Mouse (Mus musculus): ENCODE data around the gene Zfp61. TPM values are rescaled to one million over a fixed set of nuclear protein-coding genes. Genes with fewer than 3 reads are reported as not detected.

Zfp61 gene
- total RNA-seq, 1 experiment from 2014 or later = 6.5 TPM

GRCm38 (mm10) chr7:24260000-24260312 lies 41.1 kb downstream of the Zfp61 start:
- DNase-seq = no peak

DNA sequence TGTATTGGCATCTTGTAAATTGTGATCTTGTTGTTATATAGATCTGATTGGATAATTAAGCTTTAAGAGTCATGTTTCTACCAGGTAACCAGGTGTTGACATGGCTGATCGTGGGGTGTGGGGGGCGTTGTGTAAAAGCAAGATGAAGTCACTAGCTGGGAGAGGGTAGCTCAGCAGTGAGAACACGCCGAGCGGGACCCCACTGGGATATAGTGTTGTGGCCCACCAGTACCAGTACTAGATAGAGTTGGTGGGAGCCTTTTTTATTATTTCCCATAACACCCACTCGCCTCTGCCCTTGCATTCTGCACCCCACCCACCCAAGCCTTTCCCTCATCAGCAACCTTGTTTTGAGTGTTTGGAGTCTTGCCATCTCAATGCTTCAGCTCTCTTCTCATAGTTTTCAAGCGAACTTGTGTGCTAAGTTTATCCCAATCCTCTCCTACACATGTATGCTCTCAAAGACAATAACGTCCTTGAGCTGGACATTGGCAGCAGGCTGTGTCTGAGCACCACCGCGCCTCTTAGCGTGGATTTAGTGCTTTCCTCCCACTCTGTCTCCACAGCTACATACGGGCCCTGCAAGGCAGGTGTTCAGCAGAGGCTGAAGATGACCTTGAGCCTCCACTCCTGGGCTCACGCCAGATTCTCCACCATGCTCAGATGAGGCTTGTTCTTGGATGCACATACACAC lies 41.6 kb downstream of the Zfp61 start:
- no peak for DNase-seq

DNA sequence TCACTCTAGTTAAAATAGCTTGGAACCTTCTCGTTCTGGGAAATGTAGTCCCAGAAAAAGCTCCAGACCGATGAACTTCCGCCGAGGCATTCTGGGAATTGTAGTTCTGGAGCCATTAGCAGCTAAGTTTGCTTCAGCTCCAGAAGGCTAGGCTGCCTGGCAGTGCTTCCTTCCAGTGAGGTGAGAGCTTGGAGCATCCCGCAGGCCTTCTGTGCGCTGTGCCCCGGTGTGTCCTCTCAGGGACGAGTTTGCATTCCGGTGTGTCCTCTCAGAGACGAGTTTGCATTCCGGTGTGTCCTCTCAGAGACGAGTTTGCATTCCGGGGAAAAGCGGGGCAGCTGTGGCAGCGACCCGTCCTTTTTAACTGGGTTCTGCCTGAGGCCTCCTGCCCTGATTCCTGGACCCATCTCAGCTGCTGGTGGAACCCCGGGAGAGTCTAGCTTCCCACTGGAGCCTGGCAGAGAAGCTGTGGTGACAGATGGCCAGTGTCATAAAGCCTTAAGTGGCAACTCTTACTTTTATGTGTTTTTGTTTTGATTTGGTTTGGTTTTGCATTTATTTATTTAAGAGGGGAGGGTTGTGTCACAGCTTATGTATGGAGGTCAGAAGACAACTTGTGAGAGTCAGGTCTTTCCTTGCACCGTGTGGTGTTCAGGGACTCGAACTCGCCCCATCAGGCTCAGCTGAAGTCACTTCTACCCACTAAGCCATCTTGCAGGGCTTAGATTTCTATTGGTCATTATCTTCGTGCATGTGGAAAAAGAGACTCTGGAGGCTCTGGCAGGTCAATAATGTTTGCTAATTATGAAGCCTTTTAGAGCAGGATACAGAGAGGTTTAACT lies 46.2 kb downstream of the Zfp61 start, which contains the start of gene Zfp108:
Gene Zfp108 (plus strand): TSS at position 162 of the 842 bp plus-strand sequence.
- peak; percentile 85 for DNase-seq

DNA sequence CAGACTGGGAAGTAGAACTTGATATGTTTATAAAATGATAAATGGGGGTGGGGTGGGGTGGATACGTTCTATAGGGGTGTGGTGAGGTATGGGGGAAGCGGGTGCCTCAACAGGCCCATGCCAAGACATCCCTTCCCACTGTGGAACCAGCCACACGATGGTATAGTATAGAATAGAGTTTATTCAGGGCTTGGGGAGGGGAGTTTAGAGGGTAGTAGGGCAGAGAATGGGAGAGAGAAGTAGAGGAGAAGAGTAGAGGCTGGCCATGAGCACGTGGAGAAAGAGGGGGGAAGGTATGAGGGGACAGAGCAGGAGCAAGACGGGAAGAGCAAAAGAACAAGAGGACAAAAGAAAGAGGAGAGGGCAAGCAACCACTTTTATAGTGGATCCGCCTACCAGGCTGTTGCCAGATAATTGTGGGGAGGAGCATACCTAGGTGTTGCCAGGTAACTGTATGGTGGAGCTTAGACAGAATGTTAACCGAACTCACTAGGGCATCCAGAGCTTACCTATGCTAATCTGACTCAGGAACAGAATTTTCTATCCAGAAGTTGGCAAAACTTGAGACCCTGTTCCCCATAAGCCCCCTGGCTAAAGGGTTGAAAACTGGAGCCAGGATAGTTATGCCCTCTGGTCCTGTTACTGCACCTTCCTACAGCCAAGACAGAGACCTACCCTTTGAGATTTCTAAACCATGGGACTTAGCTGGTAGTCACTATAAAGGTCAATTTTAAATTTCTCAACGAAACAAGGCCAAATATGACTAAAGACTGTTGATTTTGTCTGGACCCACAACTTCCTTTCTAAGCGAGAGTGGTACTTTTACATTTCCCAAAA lies 47.0 kb downstream of the Zfp61 start:
- no peak for DNase-seq

Small RNAs within 50 kb of the gene (microRNA-seq; reads per million reads assigned to microRNA genes)
- 0 reads per million in 2 experiments for gene Gm27592

Other genes with a start within 250 kb of the Zfp61 start
- gene Vmn1r183, start 248.0 kb downstream of the Zfp61 start, total RNA-seq (2021) = not detected in 2 replicates
- 21.8 and 22.3 TPM in 2 replicates for gene Zfp180, start 219.3 kb downstream of the Zfp61 start, total RNA-seq (2021)
- 2.6 and 3.3 TPM in 2 replicates for gene Zfp112, start 188.9 kb downstream of the Zfp61 start, total RNA-seq (2021)
- gene Zfp235, start 167.1 kb downstream of the Zfp61 start, total RNA-seq (2021) = 7.3 and 9.2 TPM in 2 replicates
- 0.30 and 0.79 TPM in 2 replicates for gene Zfp114, start 126.2 kb downstream of the Zfp61 start, total RNA-seq (2021)
- gene Zfp111, start 89.8 kb downstream of the Zfp61 start, total RNA-seq (2021) = 9.5 TPM in 2 replicates
- gene Zfp109, start 63.7 kb downstream of the Zfp61 start, total RNA-seq (2021) = 2.7 and 3.0 TPM in 2 replicates
- gene Zfp108, start 46.4 kb downstream of the Zfp61 start, total RNA-seq (2021) = 2.1 and 3.4 TPM in 2 replicates
- gene Zfp93, start 30.8 kb downstream of the Zfp61 start, total RNA-seq (2021) = 4.4 and 4.7 TPM in 2 replicates
- 3.8 and 5.4 TPM in 2 replicates for gene Zfp94, start 15.4 kb upstream of the Zfp61 start, total RNA-seq (2021)
- gene Tescl, start 32.7 kb upstream of the Zfp61 start, total RNA-seq (2021) = not detected in 2 replicates
- not detected in 2 replicates for gene Lypd5, start 48.0 kb upstream of the Zfp61 start, total RNA-seq (2021)
- 4.9 and 7.3 TPM in 2 replicates for gene Kcnn4, start 69.0 kb upstream of the Zfp61 start, total RNA-seq (2021)
- 17.3 and 26.7 TPM in 2 replicates for gene Smg9, start 98.4 kb upstream of the Zfp61 start, total RNA-seq (2021)
- not detected in 2 replicates for gene Irgc1, start 151.1 kb upstream of the Zfp61 start, total RNA-seq (2021)
- 5.2 and 7.9 TPM in 2 replicates for gene Plaur, start 161.3 kb upstream of the Zfp61 start, total RNA-seq (2021)
- gene Cadm4, start 180.8 kb upstream of the Zfp61 start, total RNA-seq (2021) = 5.7 and 6.4 TPM in 2 replicates
- gene Zfp428, start 205.8 kb upstream of the Zfp61 start, total RNA-seq (2021) = 6.1 and 7.5 TPM in 2 replicates
- not detected in 2 replicates for gene AC161166.1, start 211.2 kb upstream of the Zfp61 start, total RNA-seq (2021)
- gene Irgq, start 229.5 kb upstream of the Zfp61 start, total RNA-seq (2021) = 18.9 and 20.4 TPM in 2 replicates
- gene Pinlyp, start 244.9 kb upstream of the Zfp61 start, total RNA-seq (2021) = not detected in 2 replicates
- 38.5 and 47.0 TPM in 2 replicates for gene Xrcc1, start 245.1 kb upstream of the Zfp61 start, total RNA-seq (2021)